Mouse (Mus musculus): ENCODE measurements at regions not wholly inside any gene's neighbourhood (a gene's known extent, or its start where the extent isn't known, plus 50 kb on each side); places are given as distances from the start of the nearest gene placed in this dataset.
A peak's percentile ranks its signal among the peaks of the same experiment; 100 is the strongest.
"Not testable (repeated sequence)": the region's sequence is repeated elsewhere in the genome, so short reads cannot be mapped to it uniquely, and the experiment has no call there.

DNA sequence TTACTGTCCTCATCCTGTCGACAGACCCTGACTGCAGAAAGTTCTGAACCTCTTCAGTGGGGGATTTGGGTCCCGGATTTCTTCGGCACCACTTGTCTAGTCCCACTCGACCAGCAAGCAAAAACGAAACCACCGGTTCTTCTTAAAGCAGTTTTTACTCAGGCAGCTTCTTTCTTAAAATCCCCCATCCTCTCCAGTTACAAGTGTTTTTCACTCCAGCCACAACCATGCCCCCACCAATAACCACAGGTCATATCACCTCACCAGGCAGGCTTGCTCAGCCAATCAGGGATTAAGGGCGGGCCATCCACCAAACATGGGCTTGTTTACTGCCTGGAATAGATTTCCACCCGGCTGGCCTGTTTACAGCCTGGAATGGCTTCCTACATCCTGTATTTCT is 874.7 kb upstream of the Tmeff2 start:
- not testable (repeated sequence) for DNase-seq

DNA sequence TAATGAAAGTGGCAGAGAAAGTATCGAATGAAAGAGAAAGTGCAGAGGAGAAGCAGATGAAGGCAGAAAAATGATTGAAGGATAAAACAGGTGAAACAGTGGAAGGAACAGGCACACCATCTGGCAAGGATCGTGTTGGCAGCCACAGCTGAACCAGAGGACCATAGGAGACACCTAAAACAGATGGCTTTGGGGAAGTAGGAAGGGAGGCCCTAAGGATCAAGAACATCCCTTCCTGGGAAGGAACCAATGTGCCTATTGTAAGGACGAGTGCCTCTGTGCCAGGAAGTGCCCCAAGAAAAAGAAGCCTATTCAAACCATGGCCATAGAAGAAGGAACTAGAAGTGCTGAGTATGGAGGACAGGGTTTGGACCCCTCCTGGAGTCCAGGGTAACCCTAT is 865.2 kb upstream of the Tmeff2 start:
- peak; percentile 8 to 21 for DNase-seq

DNA sequence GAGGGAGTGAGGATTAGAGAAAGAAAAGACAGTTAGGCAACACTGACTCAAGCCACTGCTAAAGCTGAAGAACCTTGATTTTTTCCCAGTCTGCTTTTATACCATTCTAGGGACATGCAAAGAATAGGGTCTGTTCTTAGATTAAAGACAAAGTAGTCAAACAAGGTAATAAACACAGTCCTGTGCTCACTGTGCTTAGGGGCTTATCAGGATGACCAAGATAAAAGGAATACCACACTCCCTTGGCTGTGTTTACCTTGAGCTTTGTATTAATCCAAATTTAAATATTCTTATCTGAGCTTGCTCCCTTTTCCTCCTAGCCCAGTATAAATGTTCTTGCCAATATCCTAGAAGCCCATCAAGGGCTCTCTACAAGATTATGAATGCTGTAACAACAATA is 854.6 kb upstream of the Tmeff2 start:
- no peak for DNase-seq

DNA sequence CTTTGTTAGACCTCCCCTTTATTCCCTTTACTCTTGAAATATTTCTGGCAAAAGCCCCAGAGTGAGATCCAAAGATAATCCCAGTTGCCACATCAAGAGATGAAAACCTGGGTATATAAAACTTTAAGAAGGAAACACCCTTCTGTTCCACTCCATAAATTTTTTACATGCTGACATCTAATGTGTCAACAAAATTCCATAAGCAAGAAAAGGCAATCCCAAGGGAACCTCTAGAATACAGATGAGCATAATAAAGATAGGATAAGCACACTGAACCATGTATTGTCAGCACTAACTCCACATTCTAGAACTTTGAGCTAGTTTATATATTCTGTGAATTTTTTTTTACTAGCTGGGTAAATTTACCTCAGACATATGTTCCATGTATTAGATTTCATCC is 810.7 kb upstream of the Tmeff2 start:
- DNase-seq, result no peak

All from cerebellum, postnatal 36 days (tissue).